Mouse (Mus musculus): ENCODE data around the gene Xpa. TPM values are rescaled to one million over a fixed set of nuclear protein-coding genes. Genes with fewer than 3 reads are reported as not detected.
A peak's percentile ranks its signal among the peaks of the same experiment; 100 is the strongest.

Gene Xpa
- polyA plus RNA-seq, 1 experiment from 2014 or later = 20.6 TPM

GRCm38 (mm10) chr4:46130221-46130620, 65.9 kb downstream of the Xpa start:
- ATAC-seq (ENCODE audit: insufficient read depth) (no peak), DNase-seq (peak; percentile 79)
- Histone ChIP-seq H3K27ac (ENCODE audit: low read depth) (no peak overlapping the region), H3K4me3 (ENCODE audit: low read depth, low read length) (no peak overlapping the region), H3K4me1 (ENCODE audit: insufficient read depth) (no peaks in the 10 kb centered on the region), H3K36me3 (ENCODE audit: insufficient read depth) (peaks cover 78% of the 10 kb centered on the region), H3K9me3 (ENCODE audit: low read depth, low read length) (no peaks in the 10 kb centered on the region), H3K27me3 (ENCODE audit: insufficient read depth, low read length) (no peaks in the 10 kb centered on the region), H3K9ac (no peak overlapping the region), H3K4me2 (no peak overlapping the region)
- WGBS = 74% methylated on average over 3 of the region's 3 CpGs
- TF ChIP-seq CTCF (IDR thresholded peaks at IDR 0.05; ENCODE audit: low read depth) = peak; percentile 79

GRCm38 (mm10) chr4:46129311-46130004, 66.7 kb downstream of the Xpa start:
- Histone ChIP-seq H3K36me3 (ENCODE audit: insufficient read depth) (peaks cover 78% of the 10 kb centered on the region), H3K4me2 (no peak overlapping the region), H3K27ac (ENCODE audit: low read depth) (no peak overlapping the region), H3K9ac (no peak overlapping the region), H3K9me3 (ENCODE audit: low read depth, low read length) (no peaks in the 10 kb centered on the region), H3K27me3 (ENCODE audit: insufficient read depth, low read length) (no peaks in the 10 kb centered on the region), H3K4me1 (ENCODE audit: insufficient read depth) (no peaks in the 10 kb centered on the region), H3K4me3 (ENCODE audit: low read depth, low read length) (no peak overlapping the region)
- DNase-seq = no peak
- TF ChIP-seq CTCF (IDR thresholded peaks at IDR 0.05; ENCODE audit: low read depth) = no peak
- 92% methylated on average over 8 of the region's 8 CpGs for WGBS
- no peak for ATAC-seq (ENCODE audit: insufficient read depth)

GRCm38 (mm10) chr4:46126541-46126940, 69.6 kb downstream of the Xpa start:
- no peak for ATAC-seq (ENCODE audit: insufficient read depth)
- H3K4me2 ChIP-seq = no peak overlapping the region
- H3K27me3 ChIP-seq (ENCODE audit: insufficient read depth, low read length) = no peaks in the 10 kb centered on the region
- no peak overlapping the region for H3K9ac ChIP-seq
- peak; percentile 91 for TF ChIP-seq CTCF (IDR thresholded peaks at IDR 0.05; ENCODE audit: low read depth)
- no peak overlapping the region for H3K27ac ChIP-seq (ENCODE audit: low read depth)
- no peaks in the 10 kb centered on the region for H3K9me3 ChIP-seq (ENCODE audit: low read depth, low read length)
- WGBS = 43% methylated on average over 2 of the region's 2 CpGs
- H3K36me3 ChIP-seq (ENCODE audit: insufficient read depth) = peaks cover 82% of the 10 kb centered on the region
- peak; percentile 89 for DNase-seq
- H3K4me1 ChIP-seq (ENCODE audit: insufficient read depth) = no peaks in the 10 kb centered on the region
- no peak overlapping the region for H3K4me3 ChIP-seq (ENCODE audit: low read depth, low read length)

GRCm38 (mm10) chr4:46123358-46123757, 72.8 kb downstream of the Xpa start:
- H3K36me3 ChIP-seq (ENCODE audit: insufficient read depth) = peaks cover 80% of the 10 kb centered on the region
- H3K4me3 ChIP-seq (ENCODE audit: low read depth, low read length) = no peak overlapping the region
- WGBS = 86% methylated on average over 6 of the region's 6 CpGs
- DNase-seq (no peak), ATAC-seq (ENCODE audit: insufficient read depth) (no peak)
- H3K9ac ChIP-seq = no peak overlapping the region
- no peaks in the 10 kb centered on the region for H3K27me3 ChIP-seq (ENCODE audit: insufficient read depth, low read length)
- H3K4me1 ChIP-seq (ENCODE audit: insufficient read depth) = no peaks in the 10 kb centered on the region
- H3K27ac ChIP-seq (ENCODE audit: low read depth) = no peak overlapping the region
- no peak overlapping the region for H3K4me2 ChIP-seq
- TF ChIP-seq CTCF (IDR thresholded peaks at IDR 0.05; ENCODE audit: low read depth) = no peak
- H3K9me3 ChIP-seq (ENCODE audit: low read depth, low read length) = no peaks in the 10 kb centered on the region

- H3K9ac ChIP-seq = no peak overlapping the region
- no peaks in the 10 kb centered on the region for H3K9me3 ChIP-seq (ENCODE audit: low read depth, low read length)
- H3K27me3 ChIP-seq (ENCODE audit: insufficient read depth, low read length) = no peaks in the 10 kb centered on the region
- 78% methylated on average over 3 of the region's 3 CpGs for WGBS
- no peaks in the 10 kb centered on the region for H3K4me1 ChIP-seq (ENCODE audit: insufficient read depth)
- no peak overlapping the region for H3K27ac ChIP-seq (ENCODE audit: low read depth)
- no peak for TF ChIP-seq CTCF (IDR thresholded peaks at IDR 0.05; ENCODE audit: low read depth)
- DNase-seq (no peak), ATAC-seq (ENCODE audit: insufficient read depth) (no peak)
- H3K36me3 ChIP-seq (ENCODE audit: insufficient read depth) = peaks cover 94% of the 10 kb centered on the region
- no peak overlapping the region for H3K4me2 ChIP-seq
- H3K4me3 ChIP-seq (ENCODE audit: low read depth, low read length) = no peak overlapping the region
These were observed 75.3 kb downstream of the Xpa start for GRCm38 (mm10) chr4:46120767-46121166.

GRCm38 (mm10) chr4:46119514-46120094, 76.5 kb downstream of the Xpa start:
- Histone ChIP-seq H3K27ac (ENCODE audit: low read depth) (no peak overlapping the region), H3K4me3 (ENCODE audit: low read depth, low read length) (no peak overlapping the region), H3K36me3 (ENCODE audit: insufficient read depth) (peaks cover 94% of the 10 kb centered on the region), H3K9me3 (ENCODE audit: low read depth, low read length) (no peaks in the 10 kb centered on the region), H3K9ac (no peak overlapping the region), H3K4me2 (no peak overlapping the region), H3K27me3 (ENCODE audit: insufficient read depth, low read length) (no peaks in the 10 kb centered on the region), H3K4me1 (ENCODE audit: insufficient read depth) (no peaks in the 10 kb centered on the region)
- TF ChIP-seq CTCF (IDR thresholded peaks at IDR 0.05; ENCODE audit: low read depth) = no peak
- no peak for ATAC-seq (ENCODE audit: insufficient read depth)
- DNase-seq = no peak
- 91% methylated on average over 14 of the region's 14 CpGs for WGBS

GRCm38 (mm10) chr4:46117536-46117935, 78.6 kb downstream of the Xpa start:
- Histone ChIP-seq H3K4me2 (no peak overlapping the region), H3K27me3 (ENCODE audit: insufficient read depth, low read length) (no peaks in the 10 kb centered on the region), H3K4me1 (ENCODE audit: insufficient read depth) (no peaks in the 10 kb centered on the region), H3K27ac (ENCODE audit: low read depth) (no peak overlapping the region), H3K36me3 (ENCODE audit: insufficient read depth) (peaks cover 88% of the 10 kb centered on the region), H3K9me3 (ENCODE audit: low read depth, low read length) (no peaks in the 10 kb centered on the region), H3K9ac (no peak overlapping the region), H3K4me3 (ENCODE audit: low read depth, low read length) (no peak overlapping the region)
- no peak for ATAC-seq (ENCODE audit: insufficient read depth)
- no peak for DNase-seq
- 93% methylated on average over 4 of the region's 4 CpGs for WGBS
- no peak for TF ChIP-seq CTCF (IDR thresholded peaks at IDR 0.05; ENCODE audit: low read depth)
